Mouse (Mus musculus) thymus, postnatal 10 days (tissue): ENCODE measurements around the gene Wrap73.

Experiments
- DNase-seq, 2 experiments: peaks; one replicate each; pipeline ENCODE4 v3.0.0; 2021; ENCODE audit warnings: low spot score in 2 of 2

Wrap73 gene

GRCm38 (mm10) chr4:154142211-154143040, at the start of gene Wrap73:
Gene Wrap73 (plus strand): TSS chr4:154142372.
- DNase-seq: peak; percentile 74 to 82

GRCm38 (mm10) chr4:154093210-154093609, 49.0 kb upstream of the Wrap73 start:
- peak in 1 of 2 experiments; percentile 20 for DNase-seq

GRCm38 (mm10) chr4:154096111-154096510, 46.1 kb upstream of the Wrap73 start:
- DNase-seq: no peak

- no peak for DNase-seq
These were observed 42.8 kb upstream of the Wrap73 start for GRCm38 (mm10) chr4:154099361-154099760.

GRCm38 (mm10) chr4:154103386-154103785, 38.8 kb upstream of the Wrap73 start:
- DNase-seq: no peak

GRCm38 (mm10) chr4:154103912-154104311, 38.3 kb upstream of the Wrap73 start:
- no peak for DNase-seq

GRCm38 (mm10) chr4:154105381-154106001, 36.7 kb upstream of the Wrap73 start:
- peak in 1 of 2 experiments; percentile 45 for DNase-seq

GRCm38 (mm10) chr4:154106497-154107061, 35.6 kb upstream of the Wrap73 start:
- DNase-seq: no peak

- DNase-seq: no peak
These were observed 32.8 kb upstream of the Wrap73 start for GRCm38 (mm10) chr4:154109216-154109849.

- no peak for DNase-seq
These were observed 32.3 kb upstream of the Wrap73 start for GRCm38 (mm10) chr4:154109850-154110243.

GRCm38 (mm10) chr4:154116421-154116820, 25.8 kb upstream of the Wrap73 start:
- DNase-seq: no peak

- no peak for DNase-seq
These were observed 23.4 kb upstream of the Wrap73 start for GRCm38 (mm10) chr4:154118782-154119181.

- no peak for DNase-seq
These were observed 23.0 kb upstream of the Wrap73 start for GRCm38 (mm10) chr4:154119208-154119607.

- no peak for DNase-seq
These were observed 20.4 kb upstream of the Wrap73 start for GRCm38 (mm10) chr4:154121800-154122199.

GRCm38 (mm10) chr4:154122374-154122773, 19.8 kb upstream of the Wrap73 start:
- no peak for DNase-seq

GRCm38 (mm10) chr4:154123553-154123952, 18.6 kb upstream of the Wrap73 start:
- DNase-seq: no peak

- DNase-seq: no peak
These were observed 17.0 kb upstream of the Wrap73 start for GRCm38 (mm10) chr4:154125202-154125601.

GRCm38 (mm10) chr4:154127273-154127672, 14.9 kb upstream of the Wrap73 start:
- no peak for DNase-seq

- DNase-seq: no peak
These were observed 12.2 kb upstream of the Wrap73 start for GRCm38 (mm10) chr4:154129950-154130349.

- DNase-seq: no peak
These were observed 10.3 kb upstream of the Wrap73 start for GRCm38 (mm10) chr4:154131894-154132293.

GRCm38 (mm10) chr4:154134803-154135202, 7.4 kb upstream of the Wrap73 start:
- no peak for DNase-seq

- no peak for DNase-seq
These were observed 5.0 kb upstream of the Wrap73 start for GRCm38 (mm10) chr4:154137139-154137538.
